Comparison of ENCODE assay signal across 8 mouse cellular contexts in the genomic region with DNA sequence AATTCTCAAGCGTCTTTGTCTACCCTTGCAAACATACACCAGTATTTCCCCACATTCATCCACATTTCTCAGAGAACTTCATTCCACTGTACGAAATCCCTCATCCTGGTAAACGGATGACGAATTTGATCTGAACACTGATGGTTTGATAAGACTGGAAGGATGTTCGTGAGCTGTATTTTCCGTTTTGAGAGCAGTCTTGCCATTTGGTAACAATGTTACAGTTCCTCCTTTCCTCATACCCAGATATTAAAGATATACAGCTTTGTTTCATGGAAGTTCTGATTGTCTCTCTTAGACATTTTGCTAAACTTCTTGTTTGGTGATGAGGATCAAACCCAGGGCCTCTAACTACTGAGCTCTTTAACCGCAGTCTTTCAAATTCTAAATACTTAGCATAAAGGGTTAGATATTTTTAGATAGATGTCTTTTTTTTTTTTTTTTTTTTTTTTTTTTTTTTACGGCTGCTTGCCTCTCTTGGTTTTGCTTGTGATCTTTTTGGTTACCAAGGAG. TPM values are rescaled to one million over a fixed set of nuclear protein-coding genes. Genes with fewer than 3 reads are reported as not detected.
DNase-seq lines count a peak whose midpoint lies in the region; ATAC-seq and TF ChIP-seq lines count a peak whose summit lies in the region.

No protein-coding gene starts in this region.

- no peak for TF ChIP-seq CTCF in heart, adult 2 months (IDR thresholded peaks at IDR 0.05)
- no peak for TF ChIP-seq CTCF in MEL (IDR thresholded peaks at IDR 0.05 in 2 of 3, conservative IDR thresholded peaks at IDR 0.05 in 1 of 3; ENCODE audit: control insufficient read depth in 1 of 3, insufficient read depth in 1 of 3, low read depth in 2 of 3, low read length in 3 of 3, poor library complexity in 1 of 3, severe bottlenecking in 1 of 3)
- no peak for TF ChIP-seq CTCF in heart, postnatal 0 days (IDR thresholded peaks at IDR 0.05; ENCODE audit: low read depth)

- TF ChIP-seq EP300 in heart, adult 2 months (IDR thresholded peaks at IDR 0.05; ENCODE audit: insufficient read depth, low read depth, low read length) = no peak
- TF ChIP-seq EP300 in MEL (IDR thresholded peaks at IDR 0.05; ENCODE audit: low read depth in 1 of 2, low read length in 2 of 2) = peak in 1 of 2 experiments; percentile 48; a peak in 2 of 4 replicates
- no peak for TF ChIP-seq EP300 in heart, postnatal 0 days (IDR thresholded peaks at IDR 0.05; ENCODE audit: low read depth)

- peaks cover 2% of the 10 kb centered on the region; the same call in 1 of the 2 replicates for H3K79me2 ChIP-seq in heart, adult 2 months (replicated peaks; ENCODE audit: control insufficient read depth, insufficient read depth, low read length)
- H3K79me2 ChIP-seq in MEL (ENCODE audit: control insufficient read depth, insufficient read depth, low read length, poor library complexity) = peaks cover 38% of the 10 kb centered on the region

- intact Hi-C loops in heart, adult 2 months (cut with DNase I) = loop anchor here (2.0 to 5.0 kb wide), 2 partner anchors 83 to 1025 kb away; partner anchors contain the start of gene Atox1

- peak overlapping the region; percentile 97 for H3K4me3 ChIP-seq in heart, adult 2 months
- peak overlapping the region; percentile 71 to 78 for H3K4me3 ChIP-seq in MEL (ENCODE audit: control insufficient read depth in 1 of 2, insufficient read depth in 1 of 2, low read depth in 2 of 2, low read length in 2 of 2)
- H3K4me3 ChIP-seq in heart, postnatal 0 days (ENCODE audit: low read depth, low read length) = peak overlapping the region; percentile 99

- peaks cover 16% of the 10 kb centered on the region for H3K36me3 ChIP-seq in heart, adult 2 months (ENCODE audit: control insufficient read depth, insufficient read depth, low read length)
- H3K36me3 ChIP-seq in MEL (ENCODE audit: control insufficient read depth in 1 of 2, insufficient read depth in 2 of 2, low read length in 2 of 2) = peaks cover 0 to 32% of the 10 kb centered on the region in 2 experiments; a peak in 2 of 4 replicates
- H3K36me3 ChIP-seq in heart, postnatal 0 days (replicated peaks; ENCODE audit: control insufficient read depth, insufficient read depth, low read length) = no peaks in the 10 kb centered on the region

- TF ChIP-seq RAD21 in MEL (IDR thresholded peaks at IDR 0.05; ENCODE audit: low read depth, low read length) = no peak

- ATAC-seq in heart, postnatal 0 days (ENCODE audit: insufficient read depth, low read depth) = no peak

- no peaks in the 10 kb centered on the region for H3K27me3 ChIP-seq in heart, adult 2 months (ENCODE audit: control insufficient read depth, insufficient read depth, low read length)
- no peaks in the 10 kb centered on the region for H3K27me3 ChIP-seq in MEL (ENCODE audit: control insufficient read depth in 1 of 2, insufficient read depth in 2 of 2, low read length in 2 of 2)
- H3K27me3 ChIP-seq in heart, postnatal 0 days (ENCODE audit: control insufficient read depth, insufficient read depth, low read length) = no peaks in the 10 kb centered on the region

- no peaks in the 10 kb centered on the region for H3K9me3 ChIP-seq in MEL (replicated peaks; ENCODE audit: insufficient read depth, low read length)
- no peaks in the 10 kb centered on the region for H3K9me3 ChIP-seq in heart, postnatal 0 days (replicated peaks; ENCODE audit: control insufficient read depth, low read length)

- DNase-seq in heart, adult 2 months = no peak
- DNase-seq in heart, postnatal 4 days = no peak
- DNase-seq in MEL (ENCODE audit: low read depth, low spot score) = peak; percentile 87
- no peak for DNase-seq in heart, postnatal 0 days (ENCODE audit: low spot score)
- DNase-seq in lung, postnatal 10 days = peak; percentile 9
- DNase-seq in adrenal gland, postnatal 10 days = no peak
- no peak for DNase-seq in left cerebral cortex, adult 8-10 months (ENCODE audit: low spot score in 2 of 2)
- no peak for DNase-seq in gastrocnemius, postnatal 10 days

- H3K9ac ChIP-seq in heart, adult 2 months (ENCODE audit: low read depth, low read length) = peak overlapping the region; percentile 92
- peak overlapping the region; percentile 84 for H3K9ac ChIP-seq in MEL (ENCODE audit: control insufficient read depth, low read depth, low read length, poor library complexity, severe bottlenecking)
- H3K9ac ChIP-seq in heart, postnatal 0 days (replicated peaks; ENCODE audit: low read depth, low read length) = peak overlapping the region; percentile 98

- WGBS in heart, adult 2 months = 30% methylated on average over 8 of the region's 8 CpGs
- 39% methylated on average over 8 of the region's 8 CpGs for WGBS in heart, postnatal 0 days

- peaks cover 4% of the 10 kb centered on the region for H3K4me1 ChIP-seq in heart, adult 2 months (ENCODE audit: control insufficient read depth, insufficient read depth, low read length)
- H3K4me1 ChIP-seq in MEL (ENCODE audit: control insufficient read depth in 1 of 2, insufficient read depth in 2 of 2, low read length in 2 of 2) = peaks cover 14 to 22% of the 10 kb centered on the region in 2 experiments
- H3K4me1 ChIP-seq in heart, postnatal 0 days (ENCODE audit: control insufficient read depth, insufficient read depth) = peaks cover 14% of the 10 kb centered on the region

- H3K27ac ChIP-seq in heart, adult 2 months = peak overlapping the region; percentile 99
- H3K27ac ChIP-seq in MEL (ENCODE audit: control insufficient read depth, low read depth, low read length) = peak overlapping the region; percentile 86
- H3K27ac ChIP-seq in heart, postnatal 0 days (ENCODE audit: low read depth) = 0 out of 2 replicates have a peak overlapping the region, but pooled peaks have one; percentile 50

- no peak for TF ChIP-seq POLR2A in heart, adult 2 months (IDR thresholded peaks at IDR 0.05; ENCODE audit: insufficient read depth, low read depth, low read length)
- no peak for TF ChIP-seq POLR2A in MEL (IDR thresholded peaks at IDR 0.05; ENCODE audit: control insufficient read depth in 1 of 2, insufficient read depth in 1 of 2, low read depth in 1 of 2, low read length in 2 of 2, poor library complexity in 1 of 2)

- H3K4me2 ChIP-seq in heart, postnatal 0 days (ENCODE audit: low read depth, low read length) = peak overlapping the region; percentile 59

TF ChIP-seq in MEL, 35 proteins besides CTCF, POLR2A, EP300 and RAD21:
- TF ChIP-seq SIN3A (IDR thresholded peaks at IDR 0.05; ENCODE audit: low read length) = no peak
- no peak for TF ChIP-seq MXI1 (IDR thresholded peaks at IDR 0.05; ENCODE audit: low read depth, low read length)
- no peak for TF ChIP-seq TAL1 (IDR thresholded peaks at IDR 0.05; ENCODE audit: low read length)
- no peak for TF ChIP-seq CHD2 (IDR thresholded peaks at IDR 0.05; ENCODE audit: low read length)
- TF ChIP-seq ZMIZ1 (IDR thresholded peaks at IDR 0.05; ENCODE audit: low read depth, low read length) = no peak
- TF ChIP-seq UBTF (IDR thresholded peaks at IDR 0.05; ENCODE audit: borderline replicate concordance, insufficient read depth, low read depth, low read length) = no peak
- peak; percentile 94 for TF ChIP-seq CHD1 (IDR thresholded peaks at IDR 0.05; ENCODE audit: low read depth, low read length)
- TF ChIP-seq MAZ (IDR thresholded peaks at IDR 0.05; ENCODE audit: low read depth, low read length) = no peak
- TF ChIP-seq MEF2A (IDR thresholded peaks at IDR 0.05; ENCODE audit: extremely low read depth, insufficient replicate concordance, low read depth, low read length, poor library complexity, severe bottlenecking) = no peak
- TF ChIP-seq NELFE (IDR thresholded peaks at IDR 0.05; ENCODE audit: low read depth, low read length) = no peak
- no peak for TF ChIP-seq MYC (IDR thresholded peaks at IDR 0.05; ENCODE audit: low read depth, low read length)
- TF ChIP-seq ETS1 (IDR thresholded peaks at IDR 0.05; ENCODE audit: low read depth, low read length) = peak; percentile 13; the same call in 1 of the 2 replicates
- no peak for TF ChIP-seq GABPA (IDR thresholded peaks at IDR 0.05; ENCODE audit: low read depth, low read length)
- TF ChIP-seq KAT2A (conservative IDR thresholded peaks at IDR 0.05; ENCODE audit: low read depth, low read length) = no peak
- TF ChIP-seq GATA1 (IDR thresholded peaks at IDR 0.05; ENCODE audit: low read depth, low read length) = peak; percentile 43; the same call in 1 of the 2 replicates
- no peak; the same call in 1 of the 2 replicates for TF ChIP-seq E2F4 (IDR thresholded peaks at IDR 0.05; ENCODE audit: borderline replicate concordance, low read depth, low read length)
- no peak for TF ChIP-seq MYB (IDR thresholded peaks at IDR 0.05; ENCODE audit: low read depth, low read length)
- TF ChIP-seq HCFC1 (IDR thresholded peaks at IDR 0.05; ENCODE audit: low read depth, low read length) = no peak
- peak; percentile 98 for TF ChIP-seq ZNF384 (IDR thresholded peaks at IDR 0.05; ENCODE audit: low read depth, low read length)
- no peak for TF ChIP-seq USF1 (IDR thresholded peaks at IDR 0.05; ENCODE audit: low read depth, low read length)
- TF ChIP-seq RCOR1 (IDR thresholded peaks at IDR 0.05; ENCODE audit: low read depth, low read length) = peak; percentile 6; the same call in 1 of the 2 replicates
- no peak for TF ChIP-seq NRF1 (IDR thresholded peaks at IDR 0.05; ENCODE audit: insufficient read depth, low read depth, low read length, poor library complexity, severe bottlenecking)
- TF ChIP-seq BHLHE40 (IDR thresholded peaks at IDR 0.05; ENCODE audit: borderline replicate concordance, low read depth, low read length) = no peak

RNA-seq across cellular contexts. Expression of gene Fnip1, which starts 0.6 kb away (rescaled TPM):
- total RNA-seq in heart, adult 2 months (2021) = 10 to 100 TPM; 30.4 to 42.9 TPM
- 4.8 and 11.4 TPM in 2 replicates for polyA plus RNA-seq in heart, adult 2 months (2012; rRNA removed)
- total RNA-seq in heart, postnatal 4 days (2021) = 10 to 100 TPM; 26.1 to 26.3 TPM
- 13.6 and 16.4 TPM in 2 replicates for total RNA-seq in MEL (2012; rRNA removed)
- polyA plus RNA-seq in MEL (2012; ENCODE audit: insufficient read depth in 1 of 2, insufficient read length in 2 of 2, low read depth in 1 of 2, low replicate concordance in 2 of 2, missing spikeins in 1 of 2) = 10 to 100 TPM in 1 of 2 experiments, not detected in 1; 11.9 TPM
- 22.8 and 27.2 TPM in 2 replicates for total RNA-seq in heart, postnatal 0 days (2014; rRNA removed; ENCODE audit: low replicate concordance)
- 8.0 and 8.8 TPM in 2 replicates for polyA plus RNA-seq in heart, postnatal 0 days (2015; fragmentation: Nextera tagmentation; extraction: Ambion mirVana)
- total RNA-seq in adrenal gland, postnatal 10 days (2021) = 10 to 100 TPM; 26.1 to 27.4 TPM
- total RNA-seq in left cerebral cortex, adult 8-10 months (2022) = 10 to 100 TPM; 37.6 to 42.0 (median 39.5) TPM
- 10 to 100 TPM; 18.2 to 19.0 TPM for total RNA-seq in gastrocnemius, postnatal 10 days (2021)

Comparison
In these comparisons a context has a peak if more than half of its experiments do, and no peak if none do; other contexts are left out.
1. DNase-seq: peak in MEL (single experiment) and lung, postnatal 10 days (single experiment); none in heart, adult 2 months (0 of 2), heart, postnatal 4 days (single experiment), heart, postnatal 0 days (single experiment), adrenal gland, postnatal 10 days (single experiment), left cerebral cortex, adult 8-10 months (0 of 2) and gastrocnemius, postnatal 10 days (single experiment).
2. Peak in every context shown above with its lines, with median percentiles within 50 percentile points of each other: H3K27ac ChIP-seq, H3K4me3 ChIP-seq and H3K9ac ChIP-seq.